Mouse (Mus musculus) intestine, postnatal 0 days (tissue): ENCODE measurements around the gene Vwa5b1. TPM values are rescaled to one million over a fixed set of nuclear protein-coding genes. Genes with fewer than 3 reads are reported as not detected.

Experiments used
- ATAC-seq: fragments of 200-750 bp; cut with Nextera tagmentation; 2 replicates; pipeline ENCODE4 v1.8.0; 2017; ENCODE audit warnings: mild to moderate bottlenecking, moderate TSS enrichment, moderate library complexity
- H3K27ac ChIP-seq: fragments of 300-500 bp; sonication (generic); 2 replicates; pipeline ENCODE4 v1.5.1; 2014; ENCODE audit warnings: mild to moderate bottlenecking, low read depth, low read length, moderate library complexity
- H3K27me3 ChIP-seq: fragments of 300-500 bp; sonication (generic); replicated peaks from 2 replicates; pipeline ENCODE4 v1.6.1; 2014; ENCODE audit warnings: low read length, mixed read lengths; ENCODE audit not compliant: control insufficient read depth, insufficient read depth
- H3K36me3 ChIP-seq: fragments of 300-500 bp; sonication (generic); 2 replicates; pipeline ENCODE4 v1.6.1; 2014; ENCODE audit warnings: mild to moderate bottlenecking, moderate library complexity; ENCODE audit not compliant: control insufficient read depth, insufficient read depth
- H3K4me1 ChIP-seq: fragments of 300-500 bp; sonication (generic); replicated peaks from 2 replicates; pipeline ENCODE4 v1.6.1; 2014; ENCODE audit warnings: antibody characterized with exemption, low read length, mixed read lengths; ENCODE audit not compliant: control insufficient read depth, insufficient read depth
- H3K4me2 ChIP-seq: fragments of 300-500 bp; sonication (generic); replicated peaks from 2 replicates; pipeline ENCODE4 v1.6.1; 2014; ENCODE audit warnings: low read depth, mild to moderate bottlenecking, moderate library complexity
- H3K4me3 ChIP-seq: fragments of 300-500 bp; sonication (generic); 2 replicates; pipeline ENCODE4 v1.5.1; 2014; ENCODE audit warnings: low read depth, low read length
- H3K9ac ChIP-seq: fragments of 300-500 bp; sonication (generic); 2 replicates; pipeline ENCODE4 v1.6.1; 2014; ENCODE audit warnings: mild to moderate bottlenecking, low read depth, low read length
- H3K9me3 ChIP-seq: fragments of 300-500 bp; sonication (generic); 2 replicates; pipeline ENCODE4 v1.6.1; 2016; ENCODE audit warnings: mixed run types; ENCODE audit not compliant: control insufficient read depth
- CTCF ChIP-seq: sonication (generic); IDR thresholded peaks from 2 replicates; pipeline ENCODE4 v1.5.1; 2016; ENCODE audit warnings: low read depth, mild to moderate bottlenecking, control low read depth, antibody characterized with exemption, moderate library complexity
- WGBS: fragments of 180-500 bp; shearing (Covaris S2); extraction: QIAGEN DNeasy Blood & Tissue Kit; methylation state at CpG from one replicate; pipeline ENCODE4 v1.1.7; 2014; 5-methylcytosine and 5-hydroxymethylcytosine counted together
- polyA plus RNA-seq: library from polyadenylated mRNA; unstranded; fragments of >200 nt; fragmentation: Nextera tagmentation; extraction: Ambion mirVana; gene quantifications from 2 replicates; pipeline ENCODE4 v1.2.1, GENCODE M21; 2015

Gene Vwa5b1
- polyA plus RNA-seq, 1 experiment from 2014 or later, result 0.16 TPM

GRCm38 (mm10) chr4:138533877-138534276, 101.8 kb downstream of the Vwa5b1 start:
- Histone ChIP-seq H3K36me3 (no peaks in the 10 kb centered on the region), H3K27me3 (no peaks in the 10 kb centered on the region), H3K4me2 (no peak overlapping the region), H3K9ac (no peak overlapping the region), H3K4me3 (no peak overlapping the region), H3K27ac (no peak overlapping the region), H3K4me1 (no peaks in the 10 kb centered on the region), H3K9me3 (no peaks in the 10 kb centered on the region)
- WGBS, result 98% methylated on average over 2 of the region's 2 CpGs
- TF ChIP-seq CTCF, result no peak
- ATAC-seq, result no peak

DNA sequence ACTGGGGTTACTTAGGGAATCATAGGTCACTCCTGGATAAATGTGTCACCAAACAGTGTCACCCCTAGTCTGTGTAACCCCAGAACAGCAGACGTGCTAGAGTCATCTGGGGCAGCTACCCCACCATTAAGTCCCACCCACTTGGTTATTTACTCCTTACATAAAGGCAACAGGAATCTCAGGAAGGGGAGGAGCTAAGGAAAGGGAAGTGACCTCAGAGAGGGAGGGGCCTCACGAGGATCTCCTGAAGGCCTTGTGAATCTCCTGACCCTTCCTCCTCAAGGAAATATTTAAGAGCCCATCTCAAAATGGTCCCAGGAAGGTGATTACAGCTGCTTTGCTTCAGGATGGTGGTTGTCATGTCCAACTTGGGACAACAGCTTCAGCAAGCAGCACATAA, 103.9 kb downstream of the Vwa5b1 start:
- ATAC-seq, result no peak
- TF ChIP-seq CTCF, result no peak
- H3K4me1 ChIP-seq, result no peaks in the 10 kb centered on the region
- no peak overlapping the region for H3K4me3 ChIP-seq
- no peaks in the 10 kb centered on the region for H3K27me3 ChIP-seq
- no peak overlapping the region for H3K27ac ChIP-seq
- 82% methylated on average over 2 of the region's 2 CpGs for WGBS
- no peaks in the 10 kb centered on the region for H3K9me3 ChIP-seq
- H3K4me2 ChIP-seq, result no peak overlapping the region
- H3K9ac ChIP-seq, result no peak overlapping the region
- H3K36me3 ChIP-seq, result no peaks in the 10 kb centered on the region

DNA sequence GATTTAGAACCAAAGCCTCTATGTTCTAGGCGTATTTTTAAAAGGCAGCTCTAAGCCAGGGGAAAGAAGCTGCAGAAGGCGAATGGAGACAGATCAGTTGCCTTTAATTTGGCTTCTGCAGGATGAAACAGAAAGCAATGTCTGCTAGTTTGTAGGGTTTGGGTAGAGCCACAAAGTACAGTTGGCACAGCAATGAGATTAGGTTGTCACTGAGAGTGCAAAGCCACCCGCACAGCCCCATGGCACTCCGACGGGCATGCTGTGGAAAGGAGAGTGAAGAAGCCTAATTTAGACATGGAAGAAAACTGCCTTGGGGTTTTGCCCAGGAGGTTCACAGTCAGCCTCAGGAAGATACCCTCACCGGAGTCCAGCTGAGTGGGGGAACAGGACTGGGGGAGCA, 105.7 kb downstream of the Vwa5b1 start:
- Histone ChIP-seq H3K9me3 (no peaks in the 10 kb centered on the region), H3K4me2 (no peak overlapping the region), H3K4me1 (no peaks in the 10 kb centered on the region), H3K36me3 (no peaks in the 10 kb centered on the region), H3K27me3 (no peaks in the 10 kb centered on the region), H3K9ac (no peak overlapping the region), H3K27ac (no peak overlapping the region), H3K4me3 (no peak overlapping the region)
- WGBS, result 87% methylated on average over 6 of the region's 6 CpGs
- no peak for ATAC-seq
- TF ChIP-seq CTCF, result no peak

DNA sequence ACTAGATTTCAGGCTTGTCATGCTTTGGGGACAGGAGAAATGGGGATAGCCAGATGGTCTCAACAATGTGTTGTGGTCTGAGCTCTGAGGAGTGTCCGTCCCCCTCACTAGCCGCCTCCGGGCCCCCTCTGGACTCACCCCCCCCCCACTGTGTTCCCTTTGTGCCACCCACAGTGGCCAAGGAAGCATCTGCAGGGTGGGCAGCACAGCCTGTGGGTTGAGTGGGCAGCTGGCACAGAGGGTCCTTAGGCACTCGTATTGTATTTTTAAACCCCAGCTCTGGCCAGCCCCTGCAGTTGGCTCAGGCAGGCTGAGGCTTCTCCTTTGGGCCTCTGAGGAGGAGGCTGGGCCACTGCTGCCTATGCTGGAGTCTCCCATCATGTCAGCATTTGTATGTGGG, 110.0 kb downstream of the Vwa5b1 start:
- Histone ChIP-seq H3K9ac (no peak overlapping the region), H3K4me1 (no peaks in the 10 kb centered on the region), H3K27ac (no peak overlapping the region), H3K4me2 (no peak overlapping the region), H3K27me3 (no peaks in the 10 kb centered on the region), H3K36me3 (no peaks in the 10 kb centered on the region), H3K9me3 (no peaks in the 10 kb centered on the region), H3K4me3 (no peak overlapping the region)
- no peak for ATAC-seq
- WGBS, result 80% methylated on average over 4 of the region's 4 CpGs
- TF ChIP-seq CTCF, result no peak

DNA sequence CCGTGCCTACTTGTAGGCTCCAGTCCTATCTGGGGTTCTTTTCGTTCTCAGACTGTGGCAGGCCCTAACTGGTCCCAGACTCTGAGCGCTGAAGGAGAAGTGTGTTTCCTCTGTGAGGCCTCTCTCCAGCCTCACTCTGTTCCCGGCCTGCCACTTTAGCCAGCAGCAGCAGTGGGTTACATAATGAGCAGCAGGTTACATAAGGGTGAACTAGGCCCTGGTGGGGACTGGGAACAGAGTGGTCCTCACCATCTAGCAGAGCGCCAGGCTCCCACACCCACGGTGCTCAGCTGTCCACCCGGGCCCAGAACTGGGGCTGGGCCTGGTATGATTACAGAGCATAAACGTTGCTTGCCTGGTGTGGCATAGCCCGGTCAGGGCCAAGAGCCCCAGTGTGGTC, 110.9 kb downstream of the Vwa5b1 start:
- no peaks in the 10 kb centered on the region for H3K9me3 ChIP-seq
- H3K9ac ChIP-seq, result no peak overlapping the region
- no peaks in the 10 kb centered on the region for H3K27me3 ChIP-seq
- 75% methylated on average over 9 of the region's 9 CpGs for WGBS
- no peak for ATAC-seq
- no peaks in the 10 kb centered on the region for H3K4me1 ChIP-seq
- H3K4me2 ChIP-seq, result no peak overlapping the region
- H3K27ac ChIP-seq, result no peak overlapping the region
- no peaks in the 10 kb centered on the region for H3K36me3 ChIP-seq
- TF ChIP-seq CTCF, result no peak
- no peak overlapping the region for H3K4me3 ChIP-seq

GRCm38 (mm10) chr4:138523775-138524174, 111.9 kb downstream of the Vwa5b1 start:
- Histone ChIP-seq H3K36me3 (no peaks in the 10 kb centered on the region), H3K4me2 (no peak overlapping the region), H3K4me1 (no peaks in the 10 kb centered on the region), H3K27ac (no peak overlapping the region), H3K4me3 (no peak overlapping the region), H3K27me3 (no peaks in the 10 kb centered on the region), H3K9ac (no peak overlapping the region), H3K9me3 (no peaks in the 10 kb centered on the region)
- no peak for ATAC-seq
- no peak for TF ChIP-seq CTCF
- 25% methylated on average over 7 of the region's 7 CpGs for WGBS

DNA sequence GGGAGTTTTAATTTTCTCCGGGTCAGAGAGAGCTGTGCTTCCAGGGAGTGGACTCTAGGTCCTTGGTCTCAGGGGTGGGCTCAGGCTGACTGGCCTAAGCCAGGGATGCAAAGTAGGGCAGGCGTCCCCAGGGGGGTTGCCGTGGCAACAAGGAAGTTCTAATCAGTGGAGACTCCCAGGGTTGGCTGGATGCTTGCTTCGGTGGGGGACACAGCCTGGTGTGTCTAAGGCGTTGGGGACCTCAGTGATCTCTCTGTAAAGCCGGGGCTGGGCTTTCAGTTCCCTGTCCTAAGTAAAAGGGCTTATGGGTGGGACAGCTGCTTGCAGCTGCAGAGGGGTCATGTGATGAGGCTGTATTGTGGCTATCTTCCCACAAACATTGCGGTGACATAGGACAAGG, 113.4 kb downstream of the Vwa5b1 start:
- H3K27ac ChIP-seq, result no peak overlapping the region
- H3K4me3 ChIP-seq, result no peak overlapping the region
- no peak for TF ChIP-seq CTCF
- H3K4me2 ChIP-seq, result no peak overlapping the region
- no peaks in the 10 kb centered on the region for H3K27me3 ChIP-seq
- no peaks in the 10 kb centered on the region for H3K4me1 ChIP-seq
- no peak for ATAC-seq
- H3K9ac ChIP-seq, result no peak overlapping the region
- 22% methylated on average over 7 of the region's 7 CpGs for WGBS
- H3K9me3 ChIP-seq, result no peaks in the 10 kb centered on the region
- no peaks in the 10 kb centered on the region for H3K36me3 ChIP-seq
